Mouse (Mus musculus) midbrain, postnatal 0 days (tissue): ENCODE measurements around the gene Pomgnt2. TPM values are rescaled to one million over a fixed set of nuclear protein-coding genes. Genes with fewer than 3 reads are reported as not detected.

Experiments used
- ATAC-seq: fragments of 200-750 bp; cut with Nextera tagmentation; 2 replicates; pipeline ENCODE4 v1.8.0; 2017; ENCODE audit warnings: moderate number of reproducible peaks, mild to moderate bottlenecking, moderate TSS enrichment, moderate library complexity; ENCODE audit not compliant: low FRiP score
- DNase-seq: peaks from one replicate; pipeline ENCODE4 v3.0.0-alpha.2; 2015; ENCODE audit warnings: low spot score
- H3K27ac ChIP-seq: fragments of 300-500 bp; sonication (generic); 2 replicates; pipeline ENCODE4 v1.5.1; 2014; ENCODE audit warnings: low read depth, mild to moderate bottlenecking, low read length, mixed read lengths
- H3K27me3 ChIP-seq: fragments of 300-500 bp; sonication (generic); 2 replicates; pipeline ENCODE4 v1.6.1; 2014; ENCODE audit warnings: low read length, control low read depth, mixed read lengths; ENCODE audit not compliant: insufficient read depth
- H3K36me3 ChIP-seq: fragments of 300-500 bp; sonication (generic); 2 replicates; pipeline ENCODE4 v1.6.1; 2014; ENCODE audit warnings: low read length, control low read depth, mixed read lengths; ENCODE audit not compliant: insufficient read depth
- H3K4me1 ChIP-seq: fragments of 300-500 bp; sonication (generic); 2 replicates; pipeline ENCODE4 v1.6.1; 2014; ENCODE audit warnings: mild to moderate bottlenecking, control low read depth, antibody characterized with exemption, low read length, mixed read lengths; ENCODE audit not compliant: insufficient read depth
- H3K4me2 ChIP-seq: fragments of 300-500 bp; sonication (generic); 2 replicates; pipeline ENCODE4 v1.6.1; 2014; ENCODE audit warnings: low read depth, mild to moderate bottlenecking, low read length, mixed read lengths; ENCODE audit not compliant: poor library complexity, severe bottlenecking
- H3K4me3 ChIP-seq: fragments of 300-500 bp; sonication (generic); 2 replicates; pipeline ENCODE4 v1.5.1; 2014; ENCODE audit warnings: low read depth, mild to moderate bottlenecking, low read length, moderate library complexity
- H3K9ac ChIP-seq: fragments of 300-500 bp; sonication (generic); replicated peaks from 2 replicates; pipeline ENCODE4 v1.6.1; 2014; ENCODE audit warnings: mild to moderate bottlenecking, low read length, moderate library complexity, mixed read lengths; ENCODE audit not compliant: poor library complexity, severe bottlenecking
- H3K9me3 ChIP-seq: fragments of 300-500 bp; sonication (generic); 2 replicates; pipeline ENCODE4 v1.6.1; 2016; ENCODE audit warnings: low read length, control low read depth
- CTCF ChIP-seq: IDR thresholded peaks from 2 replicates; pipeline ENCODE4 v1.5.1; 2016; ENCODE audit warnings: antibody characterized with exemption, mild to moderate bottlenecking
- WGBS: fragments of 180-500 bp; shearing (Covaris S2); extraction: QIAGEN DNeasy Blood & Tissue Kit; methylation state at CpG from one replicate; pipeline ENCODE4 v1.1.7; 2014; 5-methylcytosine and 5-hydroxymethylcytosine counted together
- polyA plus RNA-seq: library from polyadenylated mRNA; unstranded; fragments of >200 nt; fragmentation: Nextera tagmentation; extraction: Ambion mirVana; gene quantifications from 2 replicates; pipeline ENCODE4 v1.2.1, GENCODE M21; 2015
- total RNA-seq: library from RNA; depleted of rRNA; stranded (reverse); fragments of >200 nt; gene quantifications from 2 replicates; pipeline ENCODE4 v1.2.3, GENCODE M21; 2014

The Pomgnt2 gene
- total and polyA plus RNA-seq, 2 experiments from 2014 or later = 38.5 to 53.4 TPM

DNA sequence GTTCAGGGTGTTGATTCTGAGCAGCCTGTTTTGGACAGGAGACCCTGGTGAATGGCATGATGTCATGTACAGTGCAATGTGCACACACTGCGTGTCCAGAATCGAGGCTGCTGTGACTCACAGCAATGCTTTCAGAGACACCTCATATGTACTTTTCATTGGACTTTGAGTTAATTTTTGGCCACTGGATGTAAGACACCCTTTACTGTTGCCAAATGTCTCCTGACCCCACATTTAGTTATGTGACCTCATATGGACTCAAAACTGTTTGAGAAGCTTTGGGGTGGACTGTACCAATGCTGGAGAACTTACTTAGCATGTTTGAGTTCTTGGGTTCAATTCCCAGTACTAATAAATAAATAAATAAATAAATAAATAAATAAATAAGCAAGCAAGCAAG lies 13.8 kb upstream of the Pomgnt2 start:
- no peaks in the 10 kb centered on the region for H3K36me3 ChIP-seq
- no peak for TF ChIP-seq CTCF
- no peak for DNase-seq
- H3K4me1 ChIP-seq = peaks cover 15% of the 10 kb centered on the region; the same call in 1 of the 2 replicates
- ATAC-seq = no peak
- no peaks in the 10 kb centered on the region for H3K27me3 ChIP-seq
- no peak overlapping the region for H3K27ac ChIP-seq
- no peaks in the 10 kb centered on the region for H3K9me3 ChIP-seq
- 99% methylated on average over 2 of the region's 2 CpGs for WGBS
- H3K4me2 ChIP-seq = no peak overlapping the region
- H3K9ac ChIP-seq = no peak overlapping the region
- H3K4me3 ChIP-seq = no peak overlapping the region

DNA sequence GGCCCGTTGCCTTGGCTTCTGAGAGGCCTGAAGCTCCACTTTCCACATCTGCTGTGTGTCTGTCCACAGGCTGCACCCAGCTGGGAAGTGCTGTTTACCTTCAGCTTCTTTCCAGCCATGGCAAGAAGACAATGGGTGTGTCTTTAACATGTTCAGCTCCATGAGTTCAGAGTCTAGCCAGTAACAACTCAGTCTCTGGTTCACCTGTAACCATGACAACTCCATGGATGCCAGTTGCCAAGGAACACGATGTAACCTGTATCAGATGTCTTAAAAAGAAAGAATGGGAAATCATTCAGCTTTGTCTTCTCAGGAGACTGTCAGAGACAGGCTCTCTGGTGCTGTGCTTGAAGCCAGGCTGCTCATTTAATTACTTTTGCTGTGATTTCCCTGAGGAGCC lies 12.0 kb upstream of the Pomgnt2 start:
- peak overlapping the region; percentile 77 for H3K27ac ChIP-seq
- H3K36me3 ChIP-seq = no peaks in the 10 kb centered on the region
- H3K27me3 ChIP-seq = no peaks in the 10 kb centered on the region
- no peak overlapping the region for H3K4me3 ChIP-seq
- peak; percentile 70 for DNase-seq
- peaks cover 15% of the 10 kb centered on the region; the same call in 1 of the 2 replicates for H3K4me1 ChIP-seq
- no peak overlapping the region for H3K4me2 ChIP-seq
- peak; percentile 82; the same call in 1 of the 2 replicates for ATAC-seq
- WGBS = 24% methylated on average over 2 of the region's 2 CpGs
- TF ChIP-seq CTCF = no peak
- H3K9ac ChIP-seq = no peak overlapping the region
- H3K9me3 ChIP-seq = no peaks in the 10 kb centered on the region

DNA sequence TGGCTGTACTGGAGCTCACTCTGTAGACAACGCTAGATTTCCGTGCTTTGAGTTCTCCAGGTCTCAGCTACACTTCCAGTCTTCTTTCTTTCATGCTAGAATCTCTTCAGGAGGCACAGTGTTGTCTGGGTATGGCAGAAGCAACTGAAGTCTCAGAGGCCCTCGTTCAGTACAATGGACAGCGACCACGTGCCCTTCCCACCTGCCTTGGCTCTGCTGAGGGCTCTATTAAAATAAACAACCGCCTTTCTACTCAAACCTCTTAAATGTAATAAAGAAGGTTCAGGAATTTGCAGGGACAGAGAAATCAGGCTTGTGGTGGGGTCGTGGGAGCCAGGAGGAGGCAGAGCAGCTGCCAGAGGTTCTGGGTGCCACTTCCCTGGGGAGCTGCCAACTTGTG lies 9.7 kb upstream of the Pomgnt2 start:
- WGBS = 15% methylated on average over 7 of the region's 7 CpGs
- Histone ChIP-seq H3K36me3 (no peaks in the 10 kb centered on the region), H3K4me1 (peaks cover 15% of the 10 kb centered on the region; the same call in 1 of the 2 replicates), H3K4me2 (no peak overlapping the region), H3K4me3 (no peak overlapping the region), H3K9ac (no peak overlapping the region), H3K27ac (no peak overlapping the region), H3K9me3 (no peaks in the 10 kb centered on the region), H3K27me3 (no peaks in the 10 kb centered on the region)
- DNase-seq = no peak
- no peak for ATAC-seq
- TF ChIP-seq CTCF = no peak

DNA sequence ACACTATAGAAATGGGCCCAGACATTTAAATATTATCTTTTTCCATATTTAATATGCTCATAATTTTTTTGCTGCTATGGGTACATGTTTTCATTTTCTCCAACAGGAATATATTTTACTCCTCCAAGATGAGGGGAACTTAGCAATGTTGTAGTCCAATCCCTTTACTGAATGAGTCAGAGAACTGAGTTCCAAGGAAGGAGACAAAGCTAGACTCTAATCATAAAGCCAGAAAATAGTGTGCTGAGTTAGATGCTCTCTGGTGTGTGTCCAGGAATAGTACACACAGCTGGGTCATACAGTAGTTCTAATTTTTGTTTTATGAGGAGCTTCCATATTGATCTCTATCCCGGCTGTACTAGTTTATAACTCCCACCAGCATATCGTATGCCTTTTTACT lies 9.3 kb upstream of the Pomgnt2 start:
- H3K27ac ChIP-seq = no peak overlapping the region
- no peaks in the 10 kb centered on the region for H3K27me3 ChIP-seq
- H3K36me3 ChIP-seq = no peaks in the 10 kb centered on the region
- no peaks in the 10 kb centered on the region for H3K9me3 ChIP-seq
- H3K4me1 ChIP-seq = peaks cover 15% of the 10 kb centered on the region; the same call in 1 of the 2 replicates
- WGBS = 92% methylated on average over 2 of the region's 2 CpGs
- ATAC-seq (no peak), DNase-seq (no peak)
- H3K4me3 ChIP-seq = no peak overlapping the region
- H3K4me2 ChIP-seq = no peak overlapping the region
- no peak for TF ChIP-seq CTCF
- no peak overlapping the region for H3K9ac ChIP-seq

DNA sequence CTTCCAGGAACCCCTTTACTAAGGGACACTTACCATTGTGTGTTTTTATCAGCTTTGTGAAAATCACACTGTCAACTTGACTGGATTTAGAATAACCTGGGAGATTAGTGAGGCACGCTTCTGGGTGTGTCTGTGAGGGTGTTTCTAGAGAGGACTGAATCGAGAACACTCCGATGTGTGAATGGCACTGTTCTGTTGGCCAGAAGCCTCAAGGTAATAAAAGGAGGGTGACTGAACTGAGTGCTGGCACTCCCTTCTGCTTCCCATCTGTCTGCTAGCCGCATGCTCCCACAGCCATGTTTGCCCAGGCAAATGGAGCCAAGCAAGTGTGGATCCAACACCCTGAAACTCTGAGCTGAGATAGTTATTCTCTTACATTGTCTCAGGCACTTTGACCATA lies 1.1 kb upstream of the Pomgnt2 start:
- no peak for DNase-seq
- no peak overlapping the region for H3K27ac ChIP-seq
- no peak overlapping the region for H3K4me3 ChIP-seq
- H3K9ac ChIP-seq = no peak overlapping the region
- H3K36me3 ChIP-seq = no peaks in the 10 kb centered on the region
- no peak for TF ChIP-seq CTCF
- no peak for ATAC-seq
- peaks cover 14% of the 10 kb centered on the region for H3K4me1 ChIP-seq
- H3K27me3 ChIP-seq = no peaks in the 10 kb centered on the region
- no peak overlapping the region for H3K4me2 ChIP-seq
- H3K9me3 ChIP-seq = no peaks in the 10 kb centered on the region
- 84% methylated on average over 4 of the region's 4 CpGs for WGBS

DNA sequence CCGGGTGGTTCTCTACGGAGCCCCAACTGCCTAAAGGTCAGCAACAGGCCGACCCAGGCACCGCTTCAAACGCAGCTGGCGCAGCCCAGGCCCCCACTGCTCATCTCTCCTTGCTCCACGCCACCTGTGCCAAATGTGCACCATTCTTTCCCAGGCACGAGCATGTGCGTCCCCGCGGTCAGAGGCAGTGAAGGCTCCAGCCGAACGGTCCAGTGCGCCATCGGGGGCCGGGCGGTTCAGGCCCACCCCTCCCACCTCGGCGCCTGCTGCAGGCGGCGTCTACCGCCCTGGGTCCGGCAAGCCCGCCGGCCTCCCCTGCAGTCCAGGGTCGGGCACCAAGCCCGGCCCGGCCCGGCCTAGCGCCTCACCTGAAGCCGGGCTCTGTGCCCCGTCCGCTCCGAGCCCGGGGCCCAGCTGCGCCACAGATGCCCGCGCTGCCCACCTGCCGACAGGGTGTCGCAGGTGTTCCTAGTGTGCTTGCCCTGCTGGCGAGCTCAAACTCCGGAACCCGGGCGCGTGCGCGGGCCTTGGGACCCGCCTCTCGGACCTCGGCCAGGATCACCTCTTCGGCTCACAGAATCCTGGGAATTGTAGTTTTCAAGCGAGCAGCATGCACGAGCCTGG lies 1.3 kb downstream of the Pomgnt2 start:
- TF ChIP-seq CTCF = peak; percentile 28
- H3K4me1 ChIP-seq = peaks cover 14% of the 10 kb centered on the region
- peak overlapping the region; percentile 87 for H3K4me2 ChIP-seq
- ATAC-seq (peak; percentile 86), DNase-seq (peak; percentile 92)
- WGBS = under 1% methylated on average over 52 of the region's 53 CpGs
- peak overlapping the region; percentile 57 for H3K27ac ChIP-seq
- H3K27me3 ChIP-seq = no peaks in the 10 kb centered on the region
- H3K9ac ChIP-seq = peak overlapping the region; percentile 93
- no peaks in the 10 kb centered on the region for H3K9me3 ChIP-seq
- peak overlapping the region; percentile 98 for H3K4me3 ChIP-seq
- no peaks in the 10 kb centered on the region for H3K36me3 ChIP-seq
